Mouse (Mus musculus): Measurements from ENCODE around the gene Cbln1.

GRCm38 (mm10) chr8:87466335-87466734 is 6.1 kb downstream of the Cbln1 start:
- TF ChIP-seq CTCF (conservative IDR thresholded peaks at IDR 0.05 in 1 of 2, IDR thresholded peaks at IDR 0.05 in 1 of 2; ENCODE audit: low read depth in 2 of 2, low read length in 2 of 2) (no peak), NRF1 (IDR thresholded peaks at IDR 0.05; ENCODE audit: low read depth, low read length) (no peak), UBTF (IDR thresholded peaks at IDR 0.05; ENCODE audit: low read depth, low read length) (no peak), USF1 (IDR thresholded peaks at IDR 0.05; ENCODE audit: low read depth, low read length) (no peak), POLR2A (IDR thresholded peaks at IDR 0.05; ENCODE audit: low read depth, low read length) (no peak), MAX (IDR thresholded peaks at IDR 0.05; ENCODE audit: low read length) (no peak), CHD2 (IDR thresholded peaks at IDR 0.05; ENCODE audit: low read length) (no peak), HCFC1 (IDR thresholded peaks at IDR 0.05; ENCODE audit: low read depth, low read length) (no peak), SIN3A (IDR thresholded peaks at IDR 0.05; ENCODE audit: low read length) (no peak), EP300 (IDR thresholded peaks at IDR 0.05; ENCODE audit: low read length) (no peak), USF2 (conservative IDR thresholded peaks at IDR 0.05; ENCODE audit: low read depth, low read length) (no peak)
